Mouse (Mus musculus): ENCODE data around the gene Kif21b.
A peak's percentile ranks its signal among the peaks of the same experiment; 100 is the strongest.

DNA sequence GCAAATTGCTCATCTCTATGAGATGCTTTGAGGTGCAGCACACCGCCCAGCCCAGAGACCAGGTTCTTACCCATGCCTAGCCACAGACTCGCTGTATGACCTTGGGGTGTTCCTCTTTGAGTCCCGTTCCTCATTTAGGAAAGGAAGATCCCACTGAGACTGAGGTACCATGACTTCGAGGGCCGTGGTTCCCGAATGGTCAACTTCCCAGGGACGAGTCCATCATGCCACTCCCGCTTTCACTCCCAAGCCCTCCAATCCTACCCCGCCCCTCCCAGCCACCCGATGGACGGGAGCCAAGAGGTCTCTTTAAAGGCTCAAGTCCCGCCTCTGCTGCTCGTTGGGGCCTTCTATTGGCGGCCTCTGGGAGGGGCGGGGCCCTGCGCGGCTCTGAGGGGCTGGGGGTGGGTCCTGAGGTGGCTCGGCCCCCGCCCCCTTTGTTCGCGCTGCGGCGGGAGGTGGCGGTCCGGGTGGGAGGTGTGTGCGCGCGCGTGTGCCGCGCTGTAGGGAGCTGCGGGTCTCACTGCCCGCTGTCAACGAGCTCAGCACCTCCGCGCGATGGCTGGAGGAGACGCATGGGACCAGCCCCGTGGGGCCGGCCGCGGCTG, at the start of gene Kif21b:
- TF ChIP-seq CTCF (IDR thresholded peaks at IDR 0.05; ENCODE audit: extremely low read depth, insufficient read length, insufficient replicate concordance, low read depth, low read length), result no peak
- peak; percentile 79 for TF ChIP-seq POLR2A (IDR thresholded peaks at IDR 0.05; ENCODE audit: low read depth, low read length)

All from small intestine, adult 2 months (tissue).